Mouse (Mus musculus) common myeloid progenitor, adult 5-6 weeks (primary cell): Measurements from ENCODE around the gene Trim60. TPM values are rescaled to one million over a fixed set of nuclear protein-coding genes. Genes with fewer than 3 reads are reported as not detected.

ENCODE experiments used
- ATAC-seq: replicated peaks from 2 replicates; pipeline ENCODE4 v1.8.0; 2016; ENCODE audit warnings: low read depth, mild to moderate bottlenecking, moderate TSS enrichment, inconsistent platforms; ENCODE audit not compliant: poor library complexity, severe bottlenecking
- total RNA-seq: library from RNA; stranded (forward); fragments of 200-1000, 187-1606 nt; gene quantifications from 2 replicates; pipeline ENCODE4 v1.2.3, GENCODE M21; 2017

Gene Trim60
- total RNA-seq, 1 experiment from 2014 or later: not detected

GRCm38 (mm10) chr8:64998806-64999365 is 19.5 kb downstream of the Trim60 start:
- ATAC-seq: no peak

DNA sequence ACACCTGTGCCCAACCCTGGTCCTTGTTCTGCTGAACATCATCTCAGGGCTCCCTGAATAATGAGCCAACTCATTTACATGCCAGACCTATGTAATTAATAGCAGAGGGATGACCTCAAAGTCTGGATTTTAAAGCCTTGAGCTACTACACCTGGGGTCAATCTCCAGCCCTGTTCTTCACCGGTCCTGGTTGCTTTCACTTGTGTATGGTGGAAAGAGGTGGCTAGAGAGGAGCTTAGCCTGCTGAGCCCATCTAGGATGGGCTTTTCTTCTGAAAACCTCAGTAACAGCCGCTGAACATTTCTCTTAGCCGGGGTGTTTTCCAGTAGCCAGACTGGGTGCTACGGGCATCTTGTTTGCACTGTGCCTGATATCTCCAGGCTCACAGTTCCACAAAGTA is 30.7 kb downstream of the Trim60 start, which contains the start of gene Trim75:
Gene Trim75, minus strand, starts transcription at position 101 of the 400 bp plus-strand sequence.
- ATAC-seq: no peak

DNA sequence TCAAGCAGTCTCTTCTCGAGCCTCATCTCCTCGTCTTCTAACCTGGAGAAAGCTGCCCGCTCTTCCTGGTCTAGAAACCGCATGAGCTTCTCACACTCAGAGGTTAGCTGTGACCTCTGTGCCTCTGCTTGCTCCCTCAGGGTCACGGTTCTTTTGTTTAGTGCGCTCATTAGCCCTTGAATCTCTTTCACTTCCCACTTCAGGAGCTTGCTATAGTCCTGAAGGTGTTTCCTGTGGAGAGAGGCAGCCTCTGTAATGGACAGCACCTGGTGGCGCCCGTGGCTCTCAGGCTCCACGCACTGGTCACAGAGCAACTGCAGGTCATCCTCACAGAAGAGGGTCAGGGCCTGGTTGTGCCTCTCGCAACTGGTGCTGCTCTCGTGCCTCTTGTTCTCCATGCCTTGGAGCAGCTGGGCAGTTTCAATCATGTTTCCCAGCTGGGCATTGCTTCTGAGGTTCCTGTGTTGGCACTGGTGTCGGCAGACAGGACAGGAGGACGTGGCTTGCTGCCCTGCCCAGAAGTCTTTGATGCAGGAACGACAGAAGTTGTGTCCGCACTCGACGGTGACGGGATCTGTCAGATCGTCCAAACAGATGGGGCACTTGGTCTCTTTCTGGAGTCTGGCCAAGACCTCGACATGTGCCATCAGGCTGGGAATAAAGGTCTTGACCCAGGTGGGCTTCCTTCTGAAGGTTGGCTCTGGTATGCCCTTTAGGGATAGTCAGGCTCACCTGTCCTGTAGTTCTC is 35.1 kb downstream of the Trim60 start:
- ATAC-seq: no peak

- ATAC-seq: peak; percentile 75
Observed at GRCm38 (mm10) chr8:64962836-64963235, 55.5 kb downstream of the Trim60 start.

GRCm38 (mm10) chr8:64959025-64959424 is 59.4 kb downstream of the Trim60 start:
- 0 out of 2 replicates have a peak, but pooled peaks have one; percentile 15 for ATAC-seq

- no peak for ATAC-seq
Observed at GRCm38 (mm10) chr8:64952101-64952500, 66.3 kb downstream of the Trim60 start.

Other genes starting within 250 kb of the Trim60 start
- 12.9 and 15.9 TPM in 2 replicates for gene Klhl2, start 168.6 kb downstream of the Trim60 start, total RNA-seq
- gene Tmem192, start 71.4 kb downstream of the Trim60 start, total RNA-seq: 14.4 and 16.7 TPM in 2 replicates
- gene Trim75, start 30.8 kb downstream of the Trim60 start, total RNA-seq: not detected in 2 replicates
- gene Trim61, start 61 bp downstream of the Trim60 start, total RNA-seq: not detected in 2 replicates
- gene Apela, start 18.8 kb upstream of the Trim60 start, total RNA-seq: not detected in 2 replicates
- gene Gm10663, start 56.4 kb upstream of the Trim60 start, total RNA-seq: not detected in 2 replicates
- not detected in 2 replicates for gene BC030870, start 111.0 kb upstream of the Trim60 start, total RNA-seq